Mouse (Mus musculus) embryonic fibroblast, embryonic 13.5 days (primary cell): ENCODE measurements around the gene Galm.

Experiments used
- CTCF ChIP-seq: IDR thresholded peaks from 2 replicates; pipeline ENCODE4 v1.5.1; 2011; ENCODE audit warnings: mild to moderate bottlenecking, control low read depth, low read length, moderate library complexity, borderline replicate concordance; ENCODE audit not compliant: insufficient read depth
- POLR2A ChIP-seq: IDR thresholded peaks from 2 replicates; pipeline ENCODE4 v1.6.1; 2011; ENCODE audit warnings: low read depth, mild to moderate bottlenecking, control low read depth, low read length, moderate library complexity

DNA sequence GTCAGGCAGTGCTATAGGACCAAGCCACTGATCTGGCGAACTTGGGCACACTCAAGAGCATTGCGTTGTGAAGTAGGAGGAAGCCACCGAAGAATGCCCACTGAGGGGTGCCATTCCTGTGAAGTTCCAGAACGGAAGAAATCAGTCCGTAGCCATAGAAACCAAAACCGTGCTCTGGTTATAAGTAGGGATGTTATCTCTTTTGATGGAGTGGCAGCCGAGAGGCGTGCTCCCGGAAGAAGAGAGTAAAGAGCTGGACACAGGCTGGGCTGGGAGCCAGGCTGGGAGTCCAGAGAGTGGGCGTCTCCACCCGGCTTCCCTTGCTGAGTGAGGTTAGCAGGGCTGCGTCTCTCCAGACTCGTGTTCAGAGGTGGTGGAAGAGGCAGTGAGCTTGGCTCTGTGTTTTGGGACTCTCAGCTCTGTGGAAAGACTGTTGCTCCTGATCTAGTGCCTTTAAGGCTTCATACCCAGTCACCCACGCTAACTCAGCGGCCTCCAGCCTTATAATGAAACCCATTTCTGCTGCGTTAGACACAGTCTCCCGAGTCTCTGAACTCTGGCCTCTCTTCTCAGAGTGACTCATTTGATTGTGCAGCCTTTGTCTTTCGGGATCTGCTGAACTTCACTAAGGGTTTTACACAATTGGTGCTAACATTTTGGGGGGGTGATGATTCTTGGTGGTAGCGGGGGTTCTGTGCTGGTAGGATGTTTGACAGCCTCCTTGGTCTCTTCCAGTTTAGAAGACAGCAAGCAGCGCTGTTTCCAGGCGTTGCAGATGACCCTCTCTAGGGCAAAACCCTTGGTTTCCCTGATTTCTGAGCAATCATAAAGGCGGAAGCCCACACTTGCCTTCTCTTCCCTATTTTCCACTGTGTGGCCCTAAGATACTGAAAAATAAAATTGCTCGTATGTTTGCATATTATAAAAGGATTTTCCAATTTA is 21.1 kb downstream of the Galm start:
- no peak for TF ChIP-seq CTCF
- no peak for TF ChIP-seq POLR2A
